Mouse (Mus musculus) forebrain, embryonic 11.5 days (tissue): ENCODE measurements around the gene Sema4d. TPM values are rescaled to one million over a fixed set of nuclear protein-coding genes. Genes with fewer than 3 reads are reported as not detected.

Experiments used
- ATAC-seq: fragments of 200-750 bp; cut with Nextera tagmentation; replicated peaks from 2 replicates; pipeline ENCODE4 v1.8.0; 2017; ENCODE audit warnings: moderate TSS enrichment; ENCODE audit not compliant: low FRiP score
- DNase-seq: peaks from one replicate; pipeline ENCODE4 v3.0.0-alpha.2; 2017; ENCODE audit warnings: low spot score
- H3K27ac ChIP-seq: fragments of 300-500 bp; sonication (generic); 2 replicates; pipeline ENCODE4 v1.5.1; 2014; ENCODE audit warnings: low read depth, low read length
- H3K27me3 ChIP-seq: fragments of 300-500 bp; sonication (generic); 2 replicates; pipeline ENCODE4 v1.6.1; 2014; ENCODE audit warnings: mild to moderate bottlenecking, low read length, mixed read lengths; ENCODE audit not compliant: control insufficient read depth, insufficient read depth
- H3K36me3 ChIP-seq: fragments of 300-500 bp; sonication (generic); 2 replicates; pipeline ENCODE4 v1.6.1; 2014; ENCODE audit warnings: mild to moderate bottlenecking, low read length, moderate library complexity, mixed read lengths; ENCODE audit not compliant: control insufficient read depth, insufficient read depth
- H3K4me1 ChIP-seq: fragments of 300-500 bp; sonication (generic); replicated peaks from 2 replicates; pipeline ENCODE4 v1.6.1; 2014; ENCODE audit warnings: low read length, mixed read lengths; ENCODE audit not compliant: control insufficient read depth, insufficient read depth
- H3K4me2 ChIP-seq: fragments of 300-500 bp; sonication (generic); 2 replicates; pipeline ENCODE4 v1.6.1; 2014; ENCODE audit warnings: low read depth, mild to moderate bottlenecking, low read length, moderate library complexity, mixed read lengths; ENCODE audit not compliant: severe bottlenecking
- H3K4me3 ChIP-seq: fragments of 300-500 bp; sonication (generic); 2 replicates; pipeline ENCODE4 v1.5.1; 2014; ENCODE audit warnings: low read depth, low read length
- H3K9ac ChIP-seq: fragments of 300-500 bp; sonication (generic); 2 replicates; pipeline ENCODE4 v1.6.1; 2014; ENCODE audit warnings: low read length
- H3K9me3 ChIP-seq: fragments of 300-500 bp; sonication (generic); 2 replicates; pipeline ENCODE4 v1.6.1; 2016; ENCODE audit warnings: low read length, mixed read lengths; ENCODE audit not compliant: control insufficient read depth
- WGBS: fragments of 180-500 bp; shearing (Covaris S2); extraction: QIAGEN DNeasy Blood & Tissue Kit; methylation state at CpG from one replicate; pipeline ENCODE4 v1.1.7; 2014; 5-methylcytosine and 5-hydroxymethylcytosine counted together
- microRNA-seq: library from miRNA; unstranded; fragments of <30 nt; microRNA quantifications from one replicate; pipeline ENCODE4, GENCODE M21; 2016; ENCODE audit not compliant: insufficient number of aligned reads
- polyA plus RNA-seq: library from polyadenylated mRNA; unstranded; fragments of >200 nt; fragmentation: Nextera tagmentation; extraction: Ambion mirVana; gene quantifications from 2 replicates; pipeline ENCODE4 v1.2.1, GENCODE M21; 2014

The Sema4d gene
- polyA plus RNA-seq, 1 experiment from 2014 or later: 8.4 TPM

- DNase-seq: no peak
- no peaks in the 10 kb centered on the region for H3K9me3 ChIP-seq
- H3K9ac ChIP-seq: no peak overlapping the region
- no peaks in the 10 kb centered on the region for H3K4me1 ChIP-seq
- no peak for ATAC-seq
- no peak overlapping the region for H3K4me2 ChIP-seq
- H3K4me3 ChIP-seq: no peak overlapping the region
- no peaks in the 10 kb centered on the region for H3K27me3 ChIP-seq
- 90% methylated on average over 3 of the region's 3 CpGs for WGBS
- no peak overlapping the region for H3K27ac ChIP-seq
- no peaks in the 10 kb centered on the region for H3K36me3 ChIP-seq
Observed at GRCm38 (mm10) chr13:51641424-51641823, 152.1 kb downstream of the Sema4d start.

GRCm38 (mm10) chr13:51638958-51639357 lies 154.6 kb downstream of the Sema4d start:
- Histone ChIP-seq H3K4me2 (no peak overlapping the region), H3K36me3 (no peaks in the 10 kb centered on the region), H3K27ac (no peak overlapping the region), H3K9ac (no peak overlapping the region), H3K4me3 (no peak overlapping the region), H3K4me1 (no peaks in the 10 kb centered on the region), H3K9me3 (no peaks in the 10 kb centered on the region), H3K27me3 (no peaks in the 10 kb centered on the region)
- ATAC-seq: no peak
- no peak for DNase-seq
- WGBS: 90% methylated on average over 4 of the region's 4 CpGs

Small RNA genes lying within 50 kb of the gene (microRNA-seq; reads per million reads assigned to microRNA genes)
- gene Gm23566: not detected

Other genes with a start within 250 kb of the Sema4d start
- gene Shc3, start 224.3 kb downstream of the Sema4d start, polyA plus RNA-seq: 8.3 and 10.7 TPM in 2 replicates
- gene Cks2, start 148.5 kb downstream of the Sema4d start, polyA plus RNA-seq: 415 and 452 TPM in 2 replicates
- 26.0 and 26.6 TPM in 2 replicates for gene Secisbp2, start 142.1 kb downstream of the Sema4d start, polyA plus RNA-seq
- gene Gadd45g, start 52.9 kb upstream of the Sema4d start, polyA plus RNA-seq: 157 and 169 TPM in 2 replicates